Mouse (Mus musculus) liver, postnatal 0 days (tissue): ENCODE results near the gene Rpp25l.

Experiments used
- CTCF ChIP-seq: sonication (generic); IDR thresholded peaks from 2 replicates; pipeline ENCODE4 v1.5.1; 2016; ENCODE audit warnings: antibody characterized with exemption, low read depth
- EP300 ChIP-seq: IDR thresholded peaks from 2 replicates; pipeline ENCODE4 v1.6.1; 2016; ENCODE audit warnings: antibody characterized with exemption, low read depth, mild to moderate bottlenecking

GRCm38 (mm10) chr4:41737602-41738255 is 24.4 kb upstream of the Rpp25l start:
- peak; percentile 78 for TF ChIP-seq CTCF
- TF ChIP-seq EP300: no peak
